In the genomic region with DNA sequence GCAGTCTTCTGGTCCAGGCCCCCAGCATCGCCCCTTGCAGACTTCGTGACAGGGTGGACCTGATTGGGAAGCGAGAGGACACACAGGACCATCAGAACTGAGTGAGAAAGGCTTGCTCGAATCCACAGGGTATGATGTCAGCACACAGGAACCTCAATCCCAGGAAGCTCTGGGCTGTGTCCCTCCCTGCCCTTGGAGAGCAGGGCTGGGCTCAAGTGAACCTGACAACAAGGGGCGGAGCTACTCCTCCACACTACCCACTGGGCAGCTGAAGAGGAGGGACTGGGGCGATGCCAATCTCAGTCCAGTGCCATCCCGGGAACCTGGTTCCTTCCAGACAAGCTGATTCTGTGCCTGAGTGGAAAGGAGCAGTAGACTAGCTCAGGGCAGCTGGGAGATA, we compare ENCODE assay signal across 9 mouse cellular contexts. TPM values are rescaled to one million over a fixed set of nuclear protein-coding genes. Genes with fewer than 3 reads are reported as not detected.
DNase-seq lines count a peak whose midpoint lies in the region; ATAC-seq and TF ChIP-seq lines count a peak whose summit lies in the region.
"Had no signal": no experiment of that assay in that cellular context is flagged by ENCODE, and none has a peak within 500 bp of the region (broad histone marks: within the 10 kb centered on the region; RNA-seq: fewer than 3 reads in every experiment).

No protein-coding gene starts in this region.

- H3K4me3 ChIP-seq in hindbrain, embryonic 10.5 days = peak overlapping the region; percentile 5; the same call in 1 of the 2 replicates
- no peak overlapping the region for H3K4me3 ChIP-seq in hindbrain, embryonic 14.5 days (replicated peaks; ENCODE audit: low read length)
- H3K4me3 ChIP-seq in kidney, postnatal 0 days (replicated peaks; ENCODE audit: low read depth, low read length) = no peak overlapping the region
- no peak overlapping the region for H3K4me3 ChIP-seq in stomach, embryonic 14.5 days (ENCODE audit: low read depth, low read length)
- no peak overlapping the region for H3K4me3 ChIP-seq in hindbrain, embryonic 11.5 days (ENCODE audit: low read depth, low read length)
- H3K4me3 ChIP-seq: erythroblast, embryonic 14.5 days had no signal

- H3K27ac ChIP-seq in hindbrain, embryonic 10.5 days = no peak overlapping the region
- no peak overlapping the region for H3K27ac ChIP-seq in hindbrain, embryonic 14.5 days
- H3K27ac ChIP-seq in kidney, postnatal 0 days = no peak overlapping the region
- H3K27ac ChIP-seq in stomach, embryonic 14.5 days (ENCODE audit: low read length) = peak overlapping the region; percentile 69; the same call in 1 of the 2 replicates
- no peak overlapping the region for H3K27ac ChIP-seq in hindbrain, embryonic 11.5 days (ENCODE audit: low read depth, low read length)

- DNase-seq in hindbrain, embryonic 10.5 days (ENCODE audit: low spot score) = no peak
- no peak for DNase-seq in hindbrain, embryonic 14.5 days (ENCODE audit: low spot score)
- DNase-seq in brain, adult 2 months (ENCODE audit: low read depth, low spot score) = peak; percentile 83
- DNase-seq in heart, adult 8-10 months (ENCODE audit: low spot score) = peak; percentile 48
- peak; percentile 70 for DNase-seq in kidney, postnatal 0 days (ENCODE audit: low spot score)
- no peak for DNase-seq in hindbrain, embryonic 11.5 days (ENCODE audit: low spot score)
- DNase-seq in thymus, postnatal 4 days = no peak

- peaks cover 21% of the 10 kb centered on the region for H3K4me1 ChIP-seq in hindbrain, embryonic 10.5 days (replicated peaks)
- no peaks in the 10 kb centered on the region for H3K4me1 ChIP-seq in hindbrain, embryonic 14.5 days (replicated peaks; ENCODE audit: control insufficient read depth, insufficient read depth, low read length)
- peaks cover 3% of the 10 kb centered on the region; the same call in 1 of the 2 replicates for H3K4me1 ChIP-seq in kidney, postnatal 0 days (replicated peaks; ENCODE audit: insufficient read depth, low read length)
- peaks cover 12% of the 10 kb centered on the region for H3K4me1 ChIP-seq in stomach, embryonic 14.5 days (ENCODE audit: control insufficient read depth, insufficient read depth, low read length)
- H3K4me1 ChIP-seq in hindbrain, embryonic 11.5 days (replicated peaks; ENCODE audit: control insufficient read depth, insufficient read depth, low read length) = no peaks in the 10 kb centered on the region

- H3K27me3 ChIP-seq in hindbrain, embryonic 10.5 days (ENCODE audit: insufficient read depth, poor library complexity, severe bottlenecking) = peaks cover 58% of the 10 kb centered on the region
- H3K27me3 ChIP-seq in hindbrain, embryonic 14.5 days (ENCODE audit: control insufficient read depth, insufficient read depth, low read length) = peaks cover 35% of the 10 kb centered on the region
- no peaks in the 10 kb centered on the region for H3K27me3 ChIP-seq in kidney, postnatal 0 days (ENCODE audit: insufficient read depth, low read length)
- no peaks in the 10 kb centered on the region; the same call in 1 of the 2 replicates for H3K27me3 ChIP-seq in stomach, embryonic 14.5 days (ENCODE audit: control insufficient read depth, insufficient read depth, low read length)
- peaks cover 21% of the 10 kb centered on the region for H3K27me3 ChIP-seq in hindbrain, embryonic 11.5 days (ENCODE audit: control insufficient read depth, insufficient read depth, low read length)

- 15% methylated on average over 7 of the region's 7 CpGs for WGBS in hindbrain, embryonic 10.5 days
- WGBS in hindbrain, embryonic 14.5 days = 21% methylated on average over 7 of the region's 7 CpGs
- WGBS in kidney, postnatal 0 days = 20% methylated on average over 7 of the region's 7 CpGs
- WGBS in stomach, embryonic 14.5 days = 18% methylated on average over 7 of the region's 7 CpGs
- WGBS in hindbrain, embryonic 11.5 days = 20% methylated on average over 7 of the region's 7 CpGs

- no peak for ATAC-seq in hindbrain, embryonic 14.5 days (ENCODE audit: low FRiP score)
- peak; percentile 79 for ATAC-seq in kidney, postnatal 0 days (replicated peaks; ENCODE audit: low FRiP score, low read depth)
- ATAC-seq in stomach, embryonic 14.5 days (ENCODE audit: insufficient number of reproducible peaks, insufficient read depth, low FRiP score, low read depth) = peak; percentile 39; the same call in 1 of the 2 replicates
- no peak for ATAC-seq in hindbrain, embryonic 11.5 days (ENCODE audit: low FRiP score)

- no peak overlapping the region for H3K9ac ChIP-seq in hindbrain, embryonic 14.5 days
- 0 out of 2 replicates have a peak overlapping the region, but pooled peaks have one; percentile 20 for H3K9ac ChIP-seq in kidney, postnatal 0 days (ENCODE audit: low read depth, low read length)
- no peak overlapping the region for H3K9ac ChIP-seq in stomach, embryonic 14.5 days (replicated peaks; ENCODE audit: low read depth, low read length)
- H3K9ac ChIP-seq in hindbrain, embryonic 11.5 days (ENCODE audit: low read depth, low read length) = no peak overlapping the region

- no peaks in the 10 kb centered on the region for H3K36me3 ChIP-seq in hindbrain, embryonic 10.5 days
- no peaks in the 10 kb centered on the region for H3K36me3 ChIP-seq in hindbrain, embryonic 14.5 days (replicated peaks; ENCODE audit: control insufficient read depth, insufficient read depth)
- H3K36me3 ChIP-seq in kidney, postnatal 0 days (ENCODE audit: insufficient read depth, low read length) = no peaks in the 10 kb centered on the region
- H3K36me3 ChIP-seq in stomach, embryonic 14.5 days (ENCODE audit: control insufficient read depth, insufficient read depth, low read length) = no peaks in the 10 kb centered on the region; the same call in 1 of the 2 replicates
- H3K36me3 ChIP-seq in hindbrain, embryonic 11.5 days (ENCODE audit: control insufficient read depth, insufficient read depth, low read length) = no peaks in the 10 kb centered on the region

- no peaks in the 10 kb centered on the region for H3K9me3 ChIP-seq in hindbrain, embryonic 10.5 days
- no peaks in the 10 kb centered on the region for H3K9me3 ChIP-seq in hindbrain, embryonic 14.5 days (ENCODE audit: control insufficient read depth, low read length)
- no peaks in the 10 kb centered on the region for H3K9me3 ChIP-seq in kidney, postnatal 0 days (replicated peaks; ENCODE audit: low read length)
- no peaks in the 10 kb centered on the region for H3K9me3 ChIP-seq in stomach, embryonic 14.5 days (ENCODE audit: control insufficient read depth, low read depth, low read length)
- H3K9me3 ChIP-seq in hindbrain, embryonic 11.5 days (ENCODE audit: control insufficient read depth, low read length) = no peaks in the 10 kb centered on the region

- no peak overlapping the region for H3K4me2 ChIP-seq in hindbrain, embryonic 14.5 days (replicated peaks)
- peak overlapping the region; percentile 8; the same call in 1 of the 2 replicates for H3K4me2 ChIP-seq in kidney, postnatal 0 days (ENCODE audit: low read length)
- peak overlapping the region; percentile 10; the same call in 1 of the 2 replicates for H3K4me2 ChIP-seq in stomach, embryonic 14.5 days (replicated peaks; ENCODE audit: low read depth, low read length)
- H3K4me2 ChIP-seq in hindbrain, embryonic 11.5 days (replicated peaks; ENCODE audit: low read depth, low read length) = no peak overlapping the region

- TF ChIP-seq CTCF in kidney, postnatal 0 days (IDR thresholded peaks at IDR 0.05; ENCODE audit: low read depth) = no peak

RNA-seq across cellular contexts. Expression of a gene that starts 5.8 kb away (rescaled TPM):
- 5.0 and 13.5 TPM in 2 replicates for polyA plus RNA-seq in hindbrain, embryonic 10.5 days (2016; fragmentation: Nextera tagmentation; extraction: Ambion mirVana)
- polyA plus RNA-seq in hindbrain, embryonic 14.5 days (2014; fragmentation: Nextera tagmentation; extraction: Ambion mirVana) = 1.5 and 1.8 TPM in 2 replicates
- 1 to 10 TPM; 6.9 to 8.5 (median 7.9) TPM for total RNA-seq in heart, adult 8-10 months (2022)
- 9.6 and 10.2 TPM in 2 replicates for polyA plus RNA-seq in kidney, postnatal 0 days (2015; fragmentation: Nextera tagmentation; extraction: Ambion mirVana)
- polyA plus RNA-seq in stomach, embryonic 14.5 days (2014; fragmentation: Nextera tagmentation; extraction: Ambion mirVana) = 27.1 TPM in 2 replicates
- polyA plus RNA-seq in hindbrain, embryonic 11.5 days (2014; fragmentation: Nextera tagmentation; extraction: Ambion mirVana) = 4.6 and 7.0 TPM in 2 replicates

RNA-seq across cellular contexts. Expression of a gene that starts 17.9 kb away (rescaled TPM):
- 205 and 257 TPM in 2 replicates for polyA plus RNA-seq in hindbrain, embryonic 10.5 days (2016; fragmentation: Nextera tagmentation; extraction: Ambion mirVana)
- 129 and 149 TPM in 2 replicates for polyA plus RNA-seq in hindbrain, embryonic 14.5 days (2014; fragmentation: Nextera tagmentation; extraction: Ambion mirVana)
- 10 to 100 TPM; 35.0 to 47.9 (median 39.4) TPM for total RNA-seq in heart, adult 8-10 months (2022)
- 124 and 132 TPM in 2 replicates for polyA plus RNA-seq in kidney, postnatal 0 days (2015; fragmentation: Nextera tagmentation; extraction: Ambion mirVana)
- 210 and 218 TPM in 2 replicates for polyA plus RNA-seq in stomach, embryonic 14.5 days (2014; fragmentation: Nextera tagmentation; extraction: Ambion mirVana)
- 220 and 243 TPM in 2 replicates for polyA plus RNA-seq in hindbrain, embryonic 11.5 days (2014; fragmentation: Nextera tagmentation; extraction: Ambion mirVana)

RNA-seq across cellular contexts. Expression of a gene that starts 34.5 kb away (rescaled TPM):
- polyA plus RNA-seq in hindbrain, embryonic 10.5 days (2016; fragmentation: Nextera tagmentation; extraction: Ambion mirVana) = 2,868 and 3,332 TPM in 2 replicates
- 2,254 and 2,846 TPM in 2 replicates for polyA plus RNA-seq in hindbrain, embryonic 14.5 days (2014; fragmentation: Nextera tagmentation; extraction: Ambion mirVana)
- 1,000 to 10,000 TPM; 1,313 to 1,574 (median 1,476) TPM for total RNA-seq in heart, adult 8-10 months (2022)
- 3,897 and 4,536 TPM in 2 replicates for polyA plus RNA-seq in kidney, postnatal 0 days (2015; fragmentation: Nextera tagmentation; extraction: Ambion mirVana)
- 4,724 and 5,059 TPM in 2 replicates for polyA plus RNA-seq in stomach, embryonic 14.5 days (2014; fragmentation: Nextera tagmentation; extraction: Ambion mirVana)
- polyA plus RNA-seq in hindbrain, embryonic 11.5 days (2014; fragmentation: Nextera tagmentation; extraction: Ambion mirVana) = 2,785 and 2,836 TPM in 2 replicates

RNA-seq across cellular contexts. Expression of a gene that starts 36.1 kb away (rescaled TPM):
- polyA plus RNA-seq in hindbrain, embryonic 10.5 days (2016; fragmentation: Nextera tagmentation; extraction: Ambion mirVana) = 16.9 and 19.9 TPM in 2 replicates
- 14.5 and 16.3 TPM in 2 replicates for polyA plus RNA-seq in hindbrain, embryonic 14.5 days (2014; fragmentation: Nextera tagmentation; extraction: Ambion mirVana)
- total RNA-seq in heart, adult 8-10 months (2022) = 1 to 10 TPM; 5.7 to 9.9 (median 6.8) TPM
- polyA plus RNA-seq in kidney, postnatal 0 days (2015; fragmentation: Nextera tagmentation; extraction: Ambion mirVana) = 13.7 and 16.9 TPM in 2 replicates
- 8.8 and 10.7 TPM in 2 replicates for polyA plus RNA-seq in stomach, embryonic 14.5 days (2014; fragmentation: Nextera tagmentation; extraction: Ambion mirVana)
- polyA plus RNA-seq in hindbrain, embryonic 11.5 days (2014; fragmentation: Nextera tagmentation; extraction: Ambion mirVana) = 14.1 and 15.0 TPM in 2 replicates

RNA-seq across cellular contexts. Expression of a gene that starts 42.9 kb away (rescaled TPM):
- polyA plus RNA-seq in hindbrain, embryonic 10.5 days (2016; fragmentation: Nextera tagmentation; extraction: Ambion mirVana) = 472 and 519 TPM in 2 replicates
- 450 and 573 TPM in 2 replicates for polyA plus RNA-seq in hindbrain, embryonic 14.5 days (2014; fragmentation: Nextera tagmentation; extraction: Ambion mirVana)
- 100 to 1,000 TPM; 142 to 284 (median 234) TPM for total RNA-seq in heart, adult 8-10 months (2022)
- 836 and 985 TPM in 2 replicates for polyA plus RNA-seq in kidney, postnatal 0 days (2015; fragmentation: Nextera tagmentation; extraction: Ambion mirVana)
- polyA plus RNA-seq in stomach, embryonic 14.5 days (2014; fragmentation: Nextera tagmentation; extraction: Ambion mirVana) = 1,148 and 1,216 TPM in 2 replicates
- 596 and 615 TPM in 2 replicates for polyA plus RNA-seq in hindbrain, embryonic 11.5 days (2014; fragmentation: Nextera tagmentation; extraction: Ambion mirVana)

Comparison
In these comparisons a context has a peak if more than half of its experiments do, and no peak if none do; other contexts are left out.
1. DNase-seq: peak in brain, adult 2 months (single experiment), heart, adult 8-10 months (single experiment) and kidney, postnatal 0 days (single experiment); none in hindbrain, embryonic 10.5 days (single experiment), hindbrain, embryonic 14.5 days (single experiment), hindbrain, embryonic 11.5 days (single experiment) and thymus, postnatal 4 days (single experiment).
2. ATAC-seq: peak in kidney, postnatal 0 days (single experiment) and stomach, embryonic 14.5 days (single experiment); none in hindbrain, embryonic 14.5 days (single experiment) and hindbrain, embryonic 11.5 days (single experiment).
3. H3K4me2 ChIP-seq: peak in kidney, postnatal 0 days (single experiment) and stomach, embryonic 14.5 days (single experiment); none in hindbrain, embryonic 14.5 days (single experiment) and hindbrain, embryonic 11.5 days (single experiment).